Mouse (Mus musculus): ENCODE measurements at regions not wholly inside any gene's neighbourhood (a gene's known extent, or its start where the extent isn't known, plus 50 kb on each side); places are given as distances from the start of the nearest gene placed in this dataset.
A peak's percentile ranks its signal among the peaks of the same experiment; 100 is the strongest.

- H3K4me3 ChIP-seq (ENCODE audit: insufficient read depth in 1 of 2, low read depth in 1 of 2, low read length in 2 of 2, poor library complexity in 1 of 2, severe bottlenecking in 1 of 2), result no peak overlapping the region
Measured at GRCm38 (mm10) chr13:85035903-85036302, 153.3 kb upstream of the Ccnh start.

GRCm38 (mm10) chr13:85036830-85037229 is 152.4 kb upstream of the Ccnh start:
- Histone ChIP-seq H3K36me3 (ENCODE audit: control insufficient read depth, insufficient read depth, low read length, poor library complexity, severe bottlenecking) (no peaks in the 10 kb centered on the region; the same call in 1 of the 2 replicates), H3K27ac (ENCODE audit: insufficient read depth, low read depth, low read length, poor library complexity, severe bottlenecking) (peak overlapping the region; percentile 93; the same call in 1 of the 2 replicates), H3K4me3 (ENCODE audit: insufficient read depth in 1 of 2, low read depth in 1 of 2, low read length in 2 of 2, poor library complexity in 1 of 2, severe bottlenecking in 1 of 2) (no peak overlapping the region), H3K4me1 (ENCODE audit: control insufficient read depth in 2 of 2, insufficient read depth in 2 of 2, low read length in 2 of 2, poor library complexity in 1 of 2) (peaks cover 2% of the 10 kb centered on the region in 2 experiments; a peak in 2 of 4 replicates), H3K9ac (ENCODE audit: insufficient read depth, low read depth, low read length, poor library complexity, severe bottlenecking) (no peak overlapping the region), H3K9me3 (ENCODE audit: control insufficient read depth, insufficient read depth, low read depth, low read length) (no peaks in the 10 kb centered on the region)
- in situ Hi-C loops (cut with MboI; ENCODE audit: low sequenced_read_pairs in 2 of 2, unreplicated experiment in 2 of 2), result no loop called here
- TF ChIP-seq HCFC1 (IDR thresholded peaks at IDR 0.05; ENCODE audit: borderline replicate concordance, insufficient read depth, low read length), result no peak
- no peak for TF ChIP-seq MAFK (IDR thresholded peaks at IDR 0.05; ENCODE audit: insufficient read depth, low read depth, low read length)
- TF ChIP-seq ZC3H11A (IDR thresholded peaks at IDR 0.05; ENCODE audit: borderline replicate concordance, low read depth, low read length), result no peak
- no peak for TF ChIP-seq CHD2 (IDR thresholded peaks at IDR 0.05; ENCODE audit: low read depth, low read length)
- TF ChIP-seq ZNF384 (IDR thresholded peaks at IDR 0.05; ENCODE audit: low read depth, low read length), result no peak
- DNase-seq (ENCODE audit: low read depth, low spot score), result peak; percentile 28

More at GRCm38 (mm10) chr13:85035903-85036302, 153.3 kb upstream of the Ccnh start:
- TF ChIP-seq ZNF384 (IDR thresholded peaks at IDR 0.05; ENCODE audit: low read depth, low read length) (peak; percentile 81), MAFK (IDR thresholded peaks at IDR 0.05; ENCODE audit: insufficient read depth, low read depth, low read length) (no peak), ZC3H11A (IDR thresholded peaks at IDR 0.05; ENCODE audit: borderline replicate concordance, low read depth, low read length) (no peak), HCFC1 (IDR thresholded peaks at IDR 0.05; ENCODE audit: borderline replicate concordance, insufficient read depth, low read length) (no peak), CHD2 (IDR thresholded peaks at IDR 0.05; ENCODE audit: low read depth, low read length) (no peak)
- Histone ChIP-seq H3K9me3 (ENCODE audit: control insufficient read depth, insufficient read depth, low read depth, low read length) (no peaks in the 10 kb centered on the region), H3K27ac (ENCODE audit: insufficient read depth, low read depth, low read length, poor library complexity, severe bottlenecking) (peak overlapping the region; percentile 93), H3K4me1 (ENCODE audit: control insufficient read depth in 2 of 2, insufficient read depth in 2 of 2, low read length in 2 of 2, poor library complexity in 1 of 2) (peaks cover 2% of the 10 kb centered on the region in 2 experiments; a peak in 2 of 4 replicates), H3K9ac (ENCODE audit: insufficient read depth, low read depth, low read length, poor library complexity, severe bottlenecking) (no peak overlapping the region), H3K36me3 (ENCODE audit: control insufficient read depth, insufficient read depth, low read length, poor library complexity, severe bottlenecking) (no peaks in the 10 kb centered on the region; the same call in 1 of the 2 replicates)
- peak; percentile 35 for DNase-seq (ENCODE audit: low read depth, low spot score)
- in situ Hi-C loops (cut with MboI; ENCODE audit: low sequenced_read_pairs in 2 of 2, unreplicated experiment in 2 of 2), result no loop called here

- H3K4me3 ChIP-seq (ENCODE audit: insufficient read depth in 1 of 2, low read depth in 1 of 2, low read length in 2 of 2, poor library complexity in 1 of 2, severe bottlenecking in 1 of 2), result no peak overlapping the region
- no peaks in the 10 kb centered on the region for H3K9me3 ChIP-seq (ENCODE audit: control insufficient read depth, insufficient read depth, low read depth, low read length)
- in situ Hi-C loops (cut with MboI; ENCODE audit: low sequenced_read_pairs in 2 of 2, unreplicated experiment in 2 of 2), result no loop called here
- no peak overlapping the region for H3K9ac ChIP-seq (ENCODE audit: insufficient read depth, low read depth, low read length, poor library complexity, severe bottlenecking)
- H3K27ac ChIP-seq (ENCODE audit: insufficient read depth, low read depth, low read length, poor library complexity, severe bottlenecking), result no peak overlapping the region
- H3K4me1 ChIP-seq (ENCODE audit: control insufficient read depth in 2 of 2, insufficient read depth in 2 of 2, low read length in 2 of 2, poor library complexity in 1 of 2), result no peaks in the 10 kb centered on the region
- no peaks in the 10 kb centered on the region for H3K36me3 ChIP-seq (ENCODE audit: control insufficient read depth, insufficient read depth, low read length, poor library complexity, severe bottlenecking)
- no peak for TF ChIP-seq MAFK (IDR thresholded peaks at IDR 0.05; ENCODE audit: insufficient read depth, low read depth, low read length)
- no peak for TF ChIP-seq ZC3H11A (IDR thresholded peaks at IDR 0.05; ENCODE audit: borderline replicate concordance, low read depth, low read length)
- TF ChIP-seq HCFC1 (IDR thresholded peaks at IDR 0.05; ENCODE audit: borderline replicate concordance, insufficient read depth, low read length), result no peak
- no peak for TF ChIP-seq CHD2 (IDR thresholded peaks at IDR 0.05; ENCODE audit: low read depth, low read length)
- no peak for TF ChIP-seq ZNF384 (IDR thresholded peaks at IDR 0.05; ENCODE audit: low read depth, low read length)
- no peak for DNase-seq (ENCODE audit: low read depth, low spot score)
Measured at GRCm38 (mm10) chr13:85066585-85067550, 122.3 kb upstream of the Ccnh start.

- TF ChIP-seq ZC3H11A (IDR thresholded peaks at IDR 0.05; ENCODE audit: borderline replicate concordance, low read depth, low read length) (no peak), CHD2 (IDR thresholded peaks at IDR 0.05; ENCODE audit: low read depth, low read length) (no peak), MAFK (IDR thresholded peaks at IDR 0.05; ENCODE audit: insufficient read depth, low read depth, low read length) (no peak), HCFC1 (IDR thresholded peaks at IDR 0.05; ENCODE audit: borderline replicate concordance, insufficient read depth, low read length) (no peak), ZNF384 (IDR thresholded peaks at IDR 0.05; ENCODE audit: low read depth, low read length) (no peak)
- in situ Hi-C loops (cut with MboI; ENCODE audit: low sequenced_read_pairs in 2 of 2, unreplicated experiment in 2 of 2), result no loop called here
- H3K4me1 ChIP-seq (ENCODE audit: control insufficient read depth in 2 of 2, insufficient read depth in 2 of 2, low read length in 2 of 2, poor library complexity in 1 of 2), result no peaks in the 10 kb centered on the region
- no peaks in the 10 kb centered on the region for H3K9me3 ChIP-seq (ENCODE audit: control insufficient read depth, insufficient read depth, low read depth, low read length)
- H3K27ac ChIP-seq (ENCODE audit: insufficient read depth, low read depth, low read length, poor library complexity, severe bottlenecking), result no peak overlapping the region
- no peak overlapping the region for H3K9ac ChIP-seq (ENCODE audit: insufficient read depth, low read depth, low read length, poor library complexity, severe bottlenecking)
- no peaks in the 10 kb centered on the region for H3K36me3 ChIP-seq (ENCODE audit: control insufficient read depth, insufficient read depth, low read length, poor library complexity, severe bottlenecking)
- H3K4me3 ChIP-seq (ENCODE audit: insufficient read depth in 1 of 2, low read depth in 1 of 2, low read length in 2 of 2, poor library complexity in 1 of 2, severe bottlenecking in 1 of 2), result no peak overlapping the region
- no peak for DNase-seq (ENCODE audit: low read depth, low spot score)
Measured at GRCm38 (mm10) chr13:85067551-85068283, 121.5 kb upstream of the Ccnh start.

Data from ES-E14 (cell line).